Mouse (Mus musculus): ENCODE data around the gene Kdelr3. TPM values are rescaled to one million over a fixed set of nuclear protein-coding genes. Genes with fewer than 3 reads are reported as not detected.

Kdelr3 gene
- polyA plus RNA-seq, 1 experiment from 2014 or later, result 81.7 TPM

DNA sequence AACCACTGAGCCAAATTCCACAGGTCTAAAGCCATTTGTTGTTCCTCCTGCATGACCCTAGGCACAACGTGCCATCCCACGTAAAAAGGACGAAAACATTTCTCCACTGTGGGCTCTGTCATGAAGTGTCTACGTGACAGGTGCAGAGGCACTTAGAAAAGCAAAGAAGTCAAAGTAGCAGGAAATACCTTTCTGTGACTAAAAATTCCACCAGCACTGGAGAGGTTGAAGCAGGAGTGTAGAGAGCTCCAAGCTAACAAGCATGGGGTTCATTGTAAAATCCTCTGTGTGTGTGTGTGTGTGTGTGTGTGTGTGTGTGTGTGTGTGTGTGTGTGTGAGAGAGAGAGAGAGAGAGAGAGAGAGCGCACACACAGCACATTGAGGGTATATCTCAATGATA is 36.4 kb downstream of the Kdelr3 start:
- H3K9me3 ChIP-seq (ENCODE audit: control insufficient read depth, low read length), result no peaks in the 10 kb centered on the region
- no peaks in the 10 kb centered on the region for H3K36me3 ChIP-seq (ENCODE audit: control insufficient read depth, insufficient read depth, low read length)
- DNase-seq (ENCODE audit: low spot score) (no peak), ATAC-seq (ENCODE audit: low FRiP score, low TSS enrichment) (no peak)
- TF ChIP-seq CTCF (IDR thresholded peaks at IDR 0.05; ENCODE audit: low read depth) (no peak), EP300 (optimal IDR thresholded peaks at IDR 0.05) (no peak)
- no peak overlapping the region for H3K4me3 ChIP-seq (ENCODE audit: low read depth, low read length)
- H3K9ac ChIP-seq (ENCODE audit: low read length), result no peak overlapping the region
- no peak overlapping the region for H3K4me2 ChIP-seq (replicated peaks; ENCODE audit: low read depth)
- H3K27ac ChIP-seq (replicated peaks), result no peak overlapping the region
- H3K27me3 ChIP-seq (ENCODE audit: control insufficient read depth, insufficient read depth, low read length), result no peaks in the 10 kb centered on the region
- WGBS, result 79% methylated on average over 5 of the region's 5 CpGs
- no peaks in the 10 kb centered on the region for H3K4me1 ChIP-seq (replicated peaks; ENCODE audit: control insufficient read depth, insufficient read depth)

DNA sequence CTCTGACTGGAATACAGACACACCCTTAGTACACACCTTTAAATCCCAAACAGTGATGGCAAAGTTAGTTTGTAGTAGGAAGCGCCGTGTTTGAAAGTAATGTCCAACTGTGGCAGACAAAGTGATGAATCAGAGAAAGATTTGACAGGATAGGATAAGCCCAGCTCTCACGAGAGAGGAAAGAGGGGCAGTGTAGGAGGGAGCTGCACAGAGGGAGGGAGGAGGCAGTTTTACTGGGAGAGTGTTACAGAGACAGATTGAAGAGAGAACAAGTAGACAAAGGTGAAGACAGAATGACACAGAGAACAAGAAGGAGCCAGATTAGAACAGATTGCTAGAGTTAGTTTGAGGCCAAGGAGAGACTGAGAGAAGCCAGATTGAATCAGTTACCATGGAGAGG is 43.4 kb downstream of the Kdelr3 start:
- WGBS, result 35% methylated on average over 3 of the region's 3 CpGs
- TF ChIP-seq CTCF (IDR thresholded peaks at IDR 0.05; ENCODE audit: low read depth) (no peak), EP300 (optimal IDR thresholded peaks at IDR 0.05) (no peak)

DNA sequence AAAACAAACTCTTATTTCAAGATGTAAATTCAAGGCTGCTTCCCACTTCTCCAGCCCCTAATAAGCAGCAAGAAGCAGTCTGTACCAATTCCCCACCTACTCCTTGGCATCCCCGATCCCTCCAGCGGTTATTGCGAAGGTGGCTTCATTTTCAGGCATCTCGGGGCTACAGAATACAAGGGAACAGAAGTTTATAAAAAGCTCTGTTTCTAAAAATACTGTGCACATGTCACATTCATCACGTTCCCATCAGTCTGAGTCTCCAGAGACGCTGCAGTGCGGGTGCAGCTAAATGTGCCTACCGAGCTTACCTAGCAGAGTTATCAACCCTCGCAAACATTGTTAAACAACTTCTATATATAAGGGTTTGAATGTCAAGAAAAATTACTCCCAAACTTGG is 46.2 kb downstream of the Kdelr3 start:
- Histone ChIP-seq H3K27me3 (ENCODE audit: control insufficient read depth, insufficient read depth, low read length) (no peaks in the 10 kb centered on the region), H3K9ac (ENCODE audit: low read length) (no peak overlapping the region), H3K4me2 (replicated peaks; ENCODE audit: low read depth) (no peak overlapping the region), H3K4me3 (ENCODE audit: low read depth, low read length) (no peak overlapping the region), H3K36me3 (ENCODE audit: control insufficient read depth, insufficient read depth, low read length) (no peaks in the 10 kb centered on the region; the same call in 1 of the 2 replicates), H3K9me3 (ENCODE audit: control insufficient read depth, low read length) (no peaks in the 10 kb centered on the region), H3K27ac (replicated peaks) (no peak overlapping the region), H3K4me1 (replicated peaks; ENCODE audit: control insufficient read depth, insufficient read depth) (no peaks in the 10 kb centered on the region)
- ATAC-seq (ENCODE audit: low FRiP score, low TSS enrichment) (no peak), DNase-seq (ENCODE audit: low spot score) (no peak)
- TF ChIP-seq CTCF (IDR thresholded peaks at IDR 0.05; ENCODE audit: low read depth), result no peak
- TF ChIP-seq EP300 (optimal IDR thresholded peaks at IDR 0.05), result no peak
- 41% methylated on average over 9 of the region's 9 CpGs for WGBS

More for the DNA sequence above, 43.4 kb downstream of the Kdelr3 start:
- no peak overlapping the region for H3K27ac ChIP-seq (replicated peaks)
- H3K27me3 ChIP-seq (ENCODE audit: control insufficient read depth, insufficient read depth, low read length), result no peaks in the 10 kb centered on the region
- ATAC-seq (ENCODE audit: low FRiP score, low TSS enrichment) (no peak), DNase-seq (ENCODE audit: low spot score) (no peak)
- no peak overlapping the region for H3K9ac ChIP-seq (ENCODE audit: low read length)
- H3K4me3 ChIP-seq (ENCODE audit: low read depth, low read length), result no peak overlapping the region
- H3K4me2 ChIP-seq (replicated peaks; ENCODE audit: low read depth), result no peak overlapping the region
- no peaks in the 10 kb centered on the region for H3K9me3 ChIP-seq (ENCODE audit: control insufficient read depth, low read length)
- no peaks in the 10 kb centered on the region for H3K36me3 ChIP-seq (ENCODE audit: control insufficient read depth, insufficient read depth, low read length)
- H3K4me1 ChIP-seq (replicated peaks; ENCODE audit: control insufficient read depth, insufficient read depth), result no peaks in the 10 kb centered on the region

DNA sequence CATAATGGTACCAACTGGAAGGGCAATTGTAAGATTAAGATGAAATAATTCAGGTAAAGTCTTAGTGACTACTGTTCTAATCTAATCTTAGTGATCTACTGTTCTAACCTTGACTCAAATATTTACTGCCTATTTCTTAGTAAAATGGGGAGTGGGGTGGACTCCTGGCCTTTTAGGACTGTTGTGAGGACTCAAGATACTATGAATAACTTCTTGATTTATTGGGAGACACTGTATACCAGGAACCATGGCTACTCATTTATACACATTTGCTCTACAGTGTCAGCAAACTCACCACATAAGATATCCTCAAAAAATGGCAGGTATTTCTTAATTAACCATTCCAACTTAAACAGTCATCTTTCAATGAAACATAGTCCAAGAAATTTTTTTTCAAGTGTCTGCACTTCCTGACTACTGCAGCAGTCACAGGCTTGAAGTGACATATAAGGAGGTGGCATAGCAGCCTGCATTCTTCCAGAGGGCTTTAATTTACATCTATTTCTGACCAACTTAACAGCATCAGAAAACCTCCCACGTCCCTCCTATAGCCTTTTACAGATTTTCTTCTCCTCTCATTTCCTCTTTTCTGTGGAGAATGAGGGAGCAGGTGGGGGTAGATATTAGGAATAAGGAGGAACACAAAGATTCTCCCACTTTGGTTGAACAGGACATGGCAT is 59.5 kb downstream of the Kdelr3 start:
- ATAC-seq (ENCODE audit: low FRiP score, low TSS enrichment) (no peak), DNase-seq (ENCODE audit: low spot score) (no peak)
- no peaks in the 10 kb centered on the region for H3K36me3 ChIP-seq (ENCODE audit: control insufficient read depth, insufficient read depth, low read length)
- no peak overlapping the region for H3K4me2 ChIP-seq (replicated peaks; ENCODE audit: low read depth)
- H3K27ac ChIP-seq (replicated peaks), result no peak overlapping the region
- TF ChIP-seq EP300 (optimal IDR thresholded peaks at IDR 0.05), result no peak
- TF ChIP-seq CTCF (IDR thresholded peaks at IDR 0.05; ENCODE audit: low read depth), result no peak
- 45% methylated on average over 1 of the region's 1 CpGs for WGBS
- H3K4me1 ChIP-seq (replicated peaks; ENCODE audit: control insufficient read depth, insufficient read depth), result no peaks in the 10 kb centered on the region
- H3K27me3 ChIP-seq (ENCODE audit: control insufficient read depth, insufficient read depth, low read length), result no peaks in the 10 kb centered on the region
- H3K4me3 ChIP-seq (ENCODE audit: low read depth, low read length), result no peak overlapping the region
- H3K9ac ChIP-seq (ENCODE audit: low read length), result no peak overlapping the region
- H3K9me3 ChIP-seq (ENCODE audit: control insufficient read depth, low read length), result no peaks in the 10 kb centered on the region

DNA sequence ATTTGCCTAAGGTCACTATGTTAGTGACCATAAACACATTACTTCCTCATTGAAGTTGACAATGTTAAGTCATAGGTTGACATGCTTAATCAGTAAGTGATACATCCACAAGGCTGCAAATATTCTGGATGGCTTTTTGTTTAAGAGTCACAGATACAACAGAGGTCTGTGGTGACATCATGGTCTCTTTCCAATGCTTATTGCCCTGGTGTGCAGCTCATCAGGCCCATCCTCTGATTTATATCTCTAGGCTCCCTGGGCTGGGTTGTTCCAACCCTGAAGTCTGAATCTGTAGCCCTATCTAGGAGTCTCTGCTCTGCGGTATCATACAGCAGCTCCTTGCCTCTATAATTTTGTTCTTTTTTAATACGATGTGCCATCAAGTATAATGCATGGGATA is 60.7 kb downstream of the Kdelr3 start:
- no peak overlapping the region for H3K4me3 ChIP-seq (ENCODE audit: low read depth, low read length)
- no peak for ATAC-seq (ENCODE audit: low FRiP score, low TSS enrichment)
- 91% methylated on average over 2 of the region's 2 CpGs for WGBS
- TF ChIP-seq CTCF (IDR thresholded peaks at IDR 0.05; ENCODE audit: low read depth) (no peak), EP300 (optimal IDR thresholded peaks at IDR 0.05) (no peak)
- H3K4me2 ChIP-seq (replicated peaks; ENCODE audit: low read depth), result no peak overlapping the region
- no peak overlapping the region for H3K9ac ChIP-seq (ENCODE audit: low read length)
- DNase-seq (ENCODE audit: low spot score), result no peak
- no peak overlapping the region for H3K27ac ChIP-seq (replicated peaks)
- no peaks in the 10 kb centered on the region for H3K27me3 ChIP-seq (ENCODE audit: control insufficient read depth, insufficient read depth, low read length)
- H3K36me3 ChIP-seq (ENCODE audit: control insufficient read depth, insufficient read depth, low read length), result no peaks in the 10 kb centered on the region
- H3K9me3 ChIP-seq (ENCODE audit: control insufficient read depth, low read length), result no peaks in the 10 kb centered on the region
- no peaks in the 10 kb centered on the region for H3K4me1 ChIP-seq (replicated peaks; ENCODE audit: control insufficient read depth, insufficient read depth)

Small RNAs within 50 kb of the gene (microRNA-seq; reads per million reads assigned to microRNA genes)
- gene Gm44302, result not detected

Other genes starting within 250 kb of the Kdelr3 start
- 4.1 and 4.9 TPM in 2 replicates for gene Baiap2l2, start 230.9 kb upstream of the Kdelr3 start, polyA plus RNA-seq (2015; fragmentation: Nextera tagmentation; extraction: Ambion mirVana)
- gene Pla2g6, start 188.0 kb upstream of the Kdelr3 start, polyA plus RNA-seq (2015; fragmentation: Nextera tagmentation; extraction: Ambion mirVana), result 8.8 and 9.4 TPM in 2 replicates
- 11.4 and 11.9 TPM in 2 replicates for gene Maff, start 169.8 kb upstream of the Kdelr3 start, polyA plus RNA-seq (2015; fragmentation: Nextera tagmentation; extraction: Ambion mirVana)
- 21.2 and 22.3 TPM in 2 replicates for gene Tmem184b, start 112.8 kb upstream of the Kdelr3 start, polyA plus RNA-seq (2015; fragmentation: Nextera tagmentation; extraction: Ambion mirVana)
- gene Csnk1e, start 60.8 kb upstream of the Kdelr3 start, polyA plus RNA-seq (2015; fragmentation: Nextera tagmentation; extraction: Ambion mirVana), result 44.8 and 50.8 TPM in 2 replicates
- not detected in 2 replicates for gene Kcnj4, start 11.2 kb upstream of the Kdelr3 start, polyA plus RNA-seq (2015; fragmentation: Nextera tagmentation; extraction: Ambion mirVana)
- gene Ddx17, start 30.3 kb downstream of the Kdelr3 start, polyA plus RNA-seq (2015; fragmentation: Nextera tagmentation; extraction: Ambion mirVana), result 15.5 and 17.1 TPM in 2 replicates
- 1.6 and 1.7 TPM in 2 replicates for gene Dmc1, start 88.7 kb downstream of the Kdelr3 start, polyA plus RNA-seq (2015; fragmentation: Nextera tagmentation; extraction: Ambion mirVana)
- 0.29 and 0.41 TPM in 2 replicates for gene Fam227a, start 142.5 kb downstream of the Kdelr3 start, polyA plus RNA-seq (2015; fragmentation: Nextera tagmentation; extraction: Ambion mirVana)
- 30.2 and 31.2 TPM in 2 replicates for gene Cby1, start 142.8 kb downstream of the Kdelr3 start, polyA plus RNA-seq (2015; fragmentation: Nextera tagmentation; extraction: Ambion mirVana)
- 186 and 196 TPM in 2 replicates for gene Tomm22, start 154.4 kb downstream of the Kdelr3 start, polyA plus RNA-seq (2015; fragmentation: Nextera tagmentation; extraction: Ambion mirVana)
- 11.7 and 13.4 TPM in 2 replicates for gene Josd1, start 171.5 kb downstream of the Kdelr3 start, polyA plus RNA-seq (2015; fragmentation: Nextera tagmentation; extraction: Ambion mirVana)
- gene Gtpbp1, start 174.4 kb downstream of the Kdelr3 start, polyA plus RNA-seq (2015; fragmentation: Nextera tagmentation; extraction: Ambion mirVana), result 13.3 and 17.1 TPM in 2 replicates
- 2.2 TPM in 2 replicates for gene Sun2, start 226.1 kb downstream of the Kdelr3 start, polyA plus RNA-seq (2015; fragmentation: Nextera tagmentation; extraction: Ambion mirVana)